Mouse (Mus musculus): ENCODE measurements around the gene Lig3. TPM values are rescaled to one million over a fixed set of nuclear protein-coding genes. Genes with fewer than 3 reads are reported as not detected.
A peak's percentile ranks its signal among the peaks of the same experiment; 100 is the strongest.

The Lig3 gene
- 33.7 and 35.1 TPM in 2 replicates for polyA plus RNA-seq (2015; fragmentation: Nextera tagmentation; extraction: Ambion mirVana)

DNA sequence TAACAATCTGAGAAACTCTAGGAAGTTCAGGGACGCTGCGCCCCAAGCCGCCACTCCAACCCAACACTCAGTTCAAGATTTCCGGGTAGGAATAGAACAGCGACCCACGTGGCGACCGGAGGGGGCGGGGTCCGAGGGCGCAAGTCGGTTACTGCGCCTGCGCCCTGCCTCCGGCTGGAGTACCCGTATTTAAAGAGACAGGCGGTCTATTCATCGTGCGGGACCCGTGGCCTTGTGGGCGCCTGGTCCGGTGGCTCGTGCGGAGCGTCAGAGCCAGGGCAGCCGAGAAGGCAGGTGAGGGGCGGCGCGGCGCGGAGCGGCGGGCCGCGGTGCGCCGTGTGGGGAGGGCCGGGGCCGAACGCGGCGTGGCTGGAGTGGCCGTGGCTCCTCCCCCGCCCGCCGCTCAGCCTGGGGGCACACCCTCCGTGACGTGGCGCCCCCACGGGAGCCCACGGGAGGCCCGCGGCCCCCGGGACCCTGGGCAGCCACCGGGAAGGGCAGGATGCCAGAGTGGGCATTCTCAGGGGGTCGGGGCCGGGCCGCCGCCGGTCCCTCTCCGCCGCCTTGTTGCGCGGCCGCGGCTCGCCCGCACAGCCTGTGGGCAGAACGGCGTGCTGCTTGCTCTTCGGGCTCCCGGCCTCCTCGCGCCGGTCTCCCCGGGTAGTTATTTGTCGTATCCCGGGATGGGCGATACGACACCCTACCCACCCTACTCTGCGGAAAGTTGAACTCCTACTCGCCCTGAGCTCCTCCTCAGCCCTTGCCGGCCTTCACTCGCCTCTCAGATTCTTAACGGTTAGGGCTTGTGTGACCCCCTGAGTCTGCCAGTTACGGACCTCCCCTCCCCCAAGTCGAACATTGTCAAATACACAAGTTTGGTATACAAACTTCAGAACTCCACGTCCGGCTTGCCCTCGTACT is at the start of gene Lig3:
Gene Lig3 (plus strand): TSS at position 126 of the 921 bp plus-strand sequence.
- peak within 1 kb of the TSS; percentile 74 for H3K4me2 ChIP-seq (replicated peaks)
- H3K4me1 ChIP-seq, result peaks cover 25% of the 10 kb centered on the region
- no peaks in the 10 kb centered on the region for H3K27me3 ChIP-seq
- under 1% methylated on average over 75 of the region's 90 CpGs for WGBS
- H3K27ac ChIP-seq (replicated peaks), result peak within 1 kb of the TSS; percentile 95
- H3K36me3 ChIP-seq, result peaks cover 29% of the 10 kb centered on the region
- peak within 1 kb of the TSS; percentile 87 for H3K4me3 ChIP-seq
- H3K9me3 ChIP-seq, result no peaks in the 10 kb centered on the region
- peak within 1 kb of the TSS; percentile 95 for H3K9ac ChIP-seq (replicated peaks)
- peak; percentile 96 for ATAC-seq (replicated peaks)

DNA sequence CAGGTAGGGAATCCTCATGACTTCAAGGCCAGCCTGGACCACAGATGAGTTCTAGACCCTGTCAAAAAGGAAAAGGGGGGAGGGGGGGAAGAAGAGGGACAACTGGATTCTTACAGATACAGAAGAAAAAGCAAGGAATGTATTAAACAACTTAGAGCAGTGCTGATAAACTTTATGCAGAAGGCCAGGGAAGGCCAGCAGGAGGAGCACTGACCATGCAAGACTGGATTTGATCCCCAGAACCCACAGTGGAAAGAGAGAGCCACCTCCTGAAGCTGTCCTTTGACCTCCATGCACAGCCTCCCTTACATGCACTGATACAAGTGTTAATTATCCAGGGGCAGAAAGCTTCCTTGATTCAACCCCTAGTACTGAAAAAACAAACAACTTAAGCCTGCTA is 46.7 kb upstream of the Lig3 start:
- Histone ChIP-seq H3K9ac (replicated peaks) (no peak overlapping the region), H3K27ac (replicated peaks) (no peak overlapping the region), H3K27me3 (no peaks in the 10 kb centered on the region), H3K9me3 (no peaks in the 10 kb centered on the region), H3K36me3 (no peaks in the 10 kb centered on the region), H3K4me1 (no peaks in the 10 kb centered on the region), H3K4me3 (no peak overlapping the region), H3K4me2 (replicated peaks) (no peak overlapping the region)
- ATAC-seq (replicated peaks), result no peak

DNA sequence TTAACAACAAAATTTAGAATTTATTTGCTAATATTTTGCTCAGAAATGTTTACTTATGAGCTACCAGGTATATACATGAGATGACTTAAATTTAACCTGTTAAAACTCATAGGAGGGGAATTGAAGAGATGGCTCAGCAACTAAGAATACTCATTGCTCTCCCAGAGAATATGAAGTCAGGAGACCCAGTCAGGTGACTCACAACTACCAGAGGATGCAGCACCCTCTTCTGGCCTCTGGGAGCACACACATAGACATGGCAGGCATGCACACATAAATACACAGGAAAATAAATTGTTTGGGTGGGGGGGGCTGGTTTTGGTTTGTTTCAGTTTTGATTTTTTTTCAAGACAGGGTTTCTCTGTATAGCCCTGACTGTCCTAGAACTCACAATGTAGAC is 41.9 kb upstream of the Lig3 start:
- Histone ChIP-seq H3K27ac (replicated peaks) (no peak overlapping the region), H3K4me1 (no peaks in the 10 kb centered on the region), H3K9ac (replicated peaks) (no peak overlapping the region), H3K36me3 (no peaks in the 10 kb centered on the region), H3K9me3 (no peaks in the 10 kb centered on the region), H3K4me2 (replicated peaks) (no peak overlapping the region), H3K27me3 (no peaks in the 10 kb centered on the region), H3K4me3 (no peak overlapping the region)
- no peak for ATAC-seq (replicated peaks)

DNA sequence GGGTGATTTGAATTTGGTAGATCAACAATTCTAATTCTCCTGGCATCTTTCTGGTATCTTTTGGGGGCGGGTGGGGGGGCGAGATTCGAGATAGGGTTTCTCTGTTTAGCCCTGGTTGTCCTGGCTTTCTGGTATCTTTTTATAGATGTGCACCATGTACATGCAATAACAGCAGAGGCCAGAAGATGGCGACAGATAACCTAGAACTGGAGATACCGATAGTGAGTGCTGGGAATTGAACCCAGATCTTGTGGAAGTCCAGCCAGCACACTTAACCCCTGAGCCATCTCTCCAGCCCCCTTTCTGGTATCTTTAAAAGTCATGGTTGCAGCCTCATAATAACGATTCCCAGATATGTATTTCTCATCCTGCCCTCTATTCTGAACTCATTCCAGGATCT is 34.8 kb upstream of the Lig3 start:
- H3K9ac ChIP-seq (replicated peaks), result no peak overlapping the region
- no peaks in the 10 kb centered on the region for H3K36me3 ChIP-seq
- WGBS, result 33% methylated on average over 6 of the region's 6 CpGs
- no peak overlapping the region for H3K27ac ChIP-seq (replicated peaks)
- no peak overlapping the region for H3K4me2 ChIP-seq (replicated peaks)
- H3K27me3 ChIP-seq, result no peaks in the 10 kb centered on the region
- no peak for ATAC-seq (replicated peaks)
- no peaks in the 10 kb centered on the region for H3K9me3 ChIP-seq
- H3K4me3 ChIP-seq, result no peak overlapping the region
- H3K4me1 ChIP-seq, result no peaks in the 10 kb centered on the region

DNA sequence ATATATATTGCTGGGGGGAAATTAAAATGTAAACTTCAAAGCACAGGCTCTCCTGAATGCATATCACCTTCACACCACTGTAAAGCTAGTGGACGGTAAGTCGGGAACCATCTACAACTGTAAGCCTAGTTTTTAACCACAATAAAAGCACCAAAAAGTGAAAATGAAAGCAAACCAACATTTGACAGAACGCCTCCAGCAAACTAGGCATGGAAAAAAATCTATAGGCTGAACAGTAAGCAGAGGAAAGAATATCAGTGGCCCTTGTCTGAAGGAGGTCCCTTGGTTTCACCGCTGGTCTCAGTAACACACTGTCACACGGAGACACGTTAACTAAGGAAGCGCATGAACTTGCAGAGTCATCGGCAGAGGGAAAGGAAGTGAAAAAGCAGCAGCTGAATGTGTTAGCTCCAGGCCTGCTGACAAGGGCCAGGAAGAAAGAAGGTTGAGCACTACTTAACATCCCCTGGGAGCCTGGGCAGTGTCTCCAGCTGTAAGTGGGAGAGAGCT is 34.0 kb upstream of the Lig3 start:
- H3K9me3 ChIP-seq, result no peaks in the 10 kb centered on the region
- no peaks in the 10 kb centered on the region for H3K36me3 ChIP-seq
- no peak overlapping the region for H3K27ac ChIP-seq (replicated peaks)
- no peak for ATAC-seq (replicated peaks)
- WGBS, result 84% methylated on average over 8 of the region's 8 CpGs
- no peak overlapping the region for H3K4me3 ChIP-seq
- H3K27me3 ChIP-seq, result no peaks in the 10 kb centered on the region
- H3K4me2 ChIP-seq (replicated peaks), result no peak overlapping the region
- no peak overlapping the region for H3K9ac ChIP-seq (replicated peaks)
- H3K4me1 ChIP-seq, result no peaks in the 10 kb centered on the region

DNA sequence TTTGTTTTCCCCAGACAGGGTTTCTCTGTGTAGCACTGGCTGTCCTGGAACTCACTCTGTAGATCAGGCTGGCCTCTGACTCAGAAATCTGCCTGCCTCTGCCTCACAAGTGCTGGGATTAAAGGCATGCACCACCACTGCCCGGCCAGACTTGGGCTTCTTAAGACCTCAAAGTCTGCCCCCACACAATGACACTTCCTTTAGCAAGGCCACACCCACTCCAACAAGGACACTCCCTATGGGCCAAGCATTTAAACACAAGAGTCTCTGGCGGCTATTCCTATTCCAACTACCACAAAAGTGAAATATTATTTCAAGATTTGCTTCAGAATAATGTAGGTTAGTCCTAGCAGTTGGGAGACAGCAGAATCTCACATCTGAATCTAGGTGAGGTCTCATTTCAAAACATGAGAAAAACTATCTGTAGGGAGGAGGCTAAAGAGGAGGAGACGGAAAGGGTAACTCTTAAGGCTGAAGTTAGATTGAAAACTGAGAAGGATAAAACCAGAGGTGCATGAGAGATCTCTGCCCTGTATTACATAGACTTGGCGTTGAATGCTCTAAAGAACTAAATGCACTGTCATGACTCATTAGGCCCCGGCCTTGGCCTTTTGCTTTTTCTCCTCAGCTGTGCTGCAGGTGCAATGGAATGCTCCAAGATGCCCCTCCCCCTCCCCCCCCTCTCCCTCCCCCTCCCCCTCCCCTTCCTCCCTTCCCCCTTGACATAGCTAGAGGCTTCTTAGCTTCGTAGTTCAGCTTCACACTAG is 28.4 kb upstream of the Lig3 start:
- 69% methylated on average over 6 of the region's 6 CpGs for WGBS
- no peak for ATAC-seq (replicated peaks)
- Histone ChIP-seq H3K4me1 (no peaks in the 10 kb centered on the region), H3K27ac (replicated peaks) (no peak overlapping the region), H3K27me3 (no peaks in the 10 kb centered on the region), H3K4me3 (no peak overlapping the region), H3K9ac (replicated peaks) (no peak overlapping the region), H3K36me3 (no peaks in the 10 kb centered on the region), H3K4me2 (replicated peaks) (no peak overlapping the region), H3K9me3 (no peaks in the 10 kb centered on the region)

DNA sequence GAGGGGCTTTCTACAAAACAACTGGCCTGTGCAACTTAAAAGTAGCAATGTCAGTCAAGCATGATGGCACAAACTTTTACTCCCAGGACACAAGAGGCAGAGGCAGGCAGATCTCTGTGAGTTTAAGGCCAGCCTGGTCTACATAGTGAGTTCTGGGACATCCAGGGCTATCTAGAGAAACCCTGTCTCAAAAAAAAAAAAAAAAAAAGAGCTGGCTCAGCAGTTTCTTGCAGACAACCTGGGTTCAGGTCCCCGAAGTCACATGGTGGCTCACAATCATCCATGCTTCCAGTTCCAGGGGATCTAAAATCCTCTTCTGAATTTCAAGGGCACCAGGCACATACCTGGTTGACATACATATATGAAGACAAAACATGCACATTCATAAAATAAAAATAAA is 25.0 kb upstream of the Lig3 start:
- Histone ChIP-seq H3K4me1 (no peaks in the 10 kb centered on the region), H3K4me2 (replicated peaks) (no peak overlapping the region), H3K9ac (replicated peaks) (no peak overlapping the region), H3K27ac (replicated peaks) (no peak overlapping the region), H3K36me3 (no peaks in the 10 kb centered on the region), H3K27me3 (no peaks in the 10 kb centered on the region), H3K9me3 (no peaks in the 10 kb centered on the region), H3K4me3 (no peak overlapping the region)
- 90% methylated on average over 1 of the region's 1 CpGs for WGBS
- no peak for ATAC-seq (replicated peaks)

DNA sequence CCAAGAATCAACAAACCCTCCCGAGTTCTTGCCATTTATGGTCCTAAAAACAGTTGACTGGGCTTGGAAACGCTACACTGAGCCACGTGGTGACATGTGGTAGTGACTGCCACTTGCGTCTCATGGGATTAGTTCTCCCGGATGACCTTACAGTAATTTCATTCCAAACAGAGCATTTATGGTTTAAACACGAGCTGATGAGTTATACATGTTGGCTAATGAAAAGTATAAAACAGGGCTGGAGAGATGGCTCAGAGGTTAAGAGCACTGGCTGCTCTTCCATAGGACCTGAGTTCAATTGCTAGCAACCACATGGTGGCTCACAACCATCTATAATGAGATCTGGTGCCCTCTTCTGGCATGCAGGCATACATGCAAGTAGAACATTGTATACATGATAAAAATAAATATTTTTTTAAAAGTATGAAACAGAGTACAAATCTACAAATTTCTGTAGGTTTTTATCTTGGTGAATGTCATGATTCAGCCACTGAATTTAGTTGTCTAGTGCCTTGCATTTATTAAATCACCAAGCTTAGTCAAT is 18.6 kb upstream of the Lig3 start:
- Histone ChIP-seq H3K4me3 (no peak overlapping the region), H3K4me1 (peaks cover 27% of the 10 kb centered on the region), H3K27me3 (no peaks in the 10 kb centered on the region), H3K9ac (replicated peaks) (no peak overlapping the region), H3K4me2 (replicated peaks) (no peak overlapping the region), H3K27ac (replicated peaks) (no peak overlapping the region), H3K9me3 (no peaks in the 10 kb centered on the region), H3K36me3 (no peaks in the 10 kb centered on the region)
- ATAC-seq (replicated peaks), result no peak
- WGBS, result 91% methylated on average over 6 of the region's 6 CpGs

DNA sequence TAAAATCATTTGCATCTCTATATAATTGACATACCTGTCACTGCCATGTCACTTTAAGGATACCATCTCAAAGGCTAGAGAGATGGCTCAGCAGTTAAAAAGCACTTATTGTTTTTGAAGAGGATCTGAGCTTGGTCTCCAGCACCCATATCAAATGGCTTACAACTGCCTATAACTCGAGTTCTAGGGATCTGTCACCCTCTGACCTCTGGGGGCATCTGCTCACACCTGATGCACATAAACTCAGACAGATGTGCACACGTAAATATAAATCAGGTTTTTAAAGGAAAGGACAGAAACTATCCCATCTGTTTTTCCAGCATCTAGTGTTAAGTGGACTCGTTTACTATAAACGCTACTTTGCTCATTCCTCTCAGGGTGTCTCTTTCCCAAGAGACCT is 17.6 kb upstream of the Lig3 start:
- H3K4me2 ChIP-seq (replicated peaks), result peak overlapping the region; percentile 92
- peak overlapping the region; percentile 79 for H3K9ac ChIP-seq (replicated peaks)
- peaks cover 27% of the 10 kb centered on the region for H3K4me1 ChIP-seq
- H3K4me3 ChIP-seq, result peak overlapping the region; percentile 79
- 6% methylated on average over 4 of the region's 4 CpGs for WGBS
- no peaks in the 10 kb centered on the region for H3K9me3 ChIP-seq
- no peaks in the 10 kb centered on the region for H3K27me3 ChIP-seq
- no peak for ATAC-seq (replicated peaks)
- H3K27ac ChIP-seq (replicated peaks), result peak overlapping the region; percentile 91
- H3K36me3 ChIP-seq, result no peaks in the 10 kb centered on the region

DNA sequence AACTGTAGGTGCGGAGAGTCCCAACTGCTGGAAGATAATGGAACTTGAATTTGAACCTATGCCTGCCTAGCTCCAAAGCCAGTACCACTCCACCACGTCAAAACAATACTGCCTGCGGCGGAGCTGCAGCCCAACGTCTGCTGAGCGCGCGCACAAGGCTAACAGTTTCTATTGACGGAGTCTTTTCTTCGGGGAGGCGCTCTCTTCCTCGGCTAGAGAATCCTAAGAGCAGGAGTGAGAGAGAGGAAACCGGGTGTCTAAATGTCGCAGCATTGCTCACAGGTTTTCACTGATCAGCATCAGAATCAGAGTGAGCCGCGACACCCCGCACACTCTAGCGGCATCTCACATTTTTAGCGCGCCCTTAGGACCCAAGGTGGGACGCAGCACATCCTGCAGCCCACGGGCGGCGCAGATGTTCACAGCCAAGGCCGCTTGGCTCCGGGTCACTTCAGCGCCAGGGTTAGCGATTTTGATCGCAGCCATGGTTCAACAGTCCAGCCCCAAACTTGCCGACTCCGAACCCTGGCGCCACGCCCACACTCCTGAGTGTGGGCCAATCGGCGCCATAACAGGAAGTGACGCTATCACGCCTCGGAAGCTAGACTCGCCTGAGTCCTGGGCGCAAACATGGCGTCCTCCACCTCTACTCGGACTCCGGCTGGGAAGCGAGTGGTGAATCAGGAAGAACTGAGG is 17.0 kb upstream of the Lig3 start, which contains the start of the genes Cct6b and Zfp830:
Gene Cct6b (minus strand): TSS at position 580 of the 696 bp plus-strand sequence.
Gene Zfp830 (plus strand): TSS at position 604 of the 696 bp plus-strand sequence.
- peak; percentile 98 for ATAC-seq (replicated peaks)
- under 1% methylated on average over 44 of the region's 44 CpGs for WGBS
- Histone ChIP-seq H3K27me3 (no peaks in the 10 kb centered on the region), H3K4me3 (peak within 1 kb of the TSS; percentile 79), H3K4me1 (peaks cover 27% of the 10 kb centered on the region), H3K27ac (replicated peaks) (peak within 1 kb of the TSS; percentile 91), H3K9ac (replicated peaks) (peak within 1 kb of the TSS; percentile 79), H3K4me2 (replicated peaks) (peak within 1 kb of the TSS; percentile 92), H3K9me3 (no peaks in the 10 kb centered on the region), H3K36me3 (0 out of 2 replicates have a peak, but pooled peaks cover 4% of the 10 kb centered on the region)

DNA sequence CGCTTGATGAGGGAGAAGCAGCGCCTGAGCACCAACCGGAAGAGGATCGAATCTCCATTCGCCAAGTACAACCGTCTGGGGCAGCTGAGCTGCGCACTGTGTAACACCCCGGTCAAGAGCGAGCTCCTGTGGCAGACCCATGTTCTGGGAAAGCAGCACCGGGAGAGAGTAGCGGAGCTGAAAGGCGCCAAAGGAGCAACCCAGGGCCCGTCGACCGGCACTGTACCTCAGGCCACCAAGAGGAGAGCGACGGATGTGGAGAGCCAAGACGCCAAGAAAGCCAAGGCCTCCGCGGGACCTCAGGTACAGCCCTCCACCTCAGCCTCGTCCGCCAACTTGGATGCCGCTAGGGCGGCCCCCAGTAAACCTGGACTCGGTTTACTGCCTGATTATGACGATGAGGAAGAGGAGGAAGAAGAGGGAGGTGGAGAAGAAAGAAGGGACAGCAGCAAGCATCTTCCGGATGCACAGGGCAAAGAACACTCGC is 16.4 kb upstream of the Lig3 start:
- H3K27me3 ChIP-seq, result no peaks in the 10 kb centered on the region
- H3K9me3 ChIP-seq, result no peaks in the 10 kb centered on the region
- H3K36me3 ChIP-seq, result 0 out of 2 replicates have a peak, but pooled peaks cover 4% of the 10 kb centered on the region
- ATAC-seq (replicated peaks), result peak; percentile 82
- peak overlapping the region; percentile 92 for H3K4me2 ChIP-seq (replicated peaks)
- peak overlapping the region; percentile 79 for H3K4me3 ChIP-seq
- peak overlapping the region; percentile 91 for H3K27ac ChIP-seq (replicated peaks)
- H3K9ac ChIP-seq (replicated peaks), result peak overlapping the region; percentile 79
- H3K4me1 ChIP-seq, result peaks cover 27% of the 10 kb centered on the region
- WGBS, result under 1% methylated on average over 28 of the region's 28 CpGs

All from forebrain, embryonic 15.5 days (tissue).